Mouse (Mus musculus): ENCODE measurements around the gene Mtmr14. TPM values are rescaled to one million over a fixed set of nuclear protein-coding genes. Genes with fewer than 3 reads are reported as not detected.
A peak's percentile ranks its signal among the peaks of the same experiment; 100 is the strongest.

Mtmr14 gene
- polyA plus RNA-seq, 1 experiment, result 16.8 TPM

DNA sequence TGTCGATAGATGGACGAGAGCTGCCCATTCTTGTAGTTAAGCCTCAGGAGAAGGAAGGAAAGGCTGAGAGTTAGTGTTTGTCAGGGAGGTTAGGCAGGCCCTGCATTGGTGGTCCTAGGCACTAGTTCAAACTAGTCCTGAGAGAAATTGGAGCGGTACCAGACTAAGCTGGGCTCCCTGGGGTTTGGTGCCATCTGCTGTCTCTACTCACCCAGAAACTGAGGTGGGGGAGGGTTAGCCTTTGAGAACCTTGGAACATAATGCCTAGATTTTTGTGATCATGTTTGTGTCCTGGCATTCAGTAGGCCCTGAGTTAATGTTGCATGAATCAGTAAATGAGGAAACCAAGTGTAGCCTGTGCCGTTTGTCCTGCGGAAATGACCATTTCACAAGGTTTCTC, 70.5 kb downstream of the Mtmr14 start:
- H3K79me2 ChIP-seq (ENCODE audit: control insufficient read depth, insufficient read depth), result peaks cover 59% of the 10 kb centered on the region
- peaks cover 17% of the 10 kb centered on the region for H3K36me3 ChIP-seq (ENCODE audit: control insufficient read depth, insufficient read depth)
- H3K4me2 ChIP-seq (ENCODE audit: low read depth), result peak overlapping the region; percentile 93
- peak overlapping the region; percentile 90 for H3K4me3 ChIP-seq
- peak overlapping the region; percentile 75 for H3ac ChIP-seq (ENCODE audit: control insufficient read depth, insufficient read length)
- TF ChIP-seq MYOD1 (IDR thresholded peaks at IDR 0.05; ENCODE audit: control insufficient read depth in 1 of 3, insufficient read length in 2 of 3, low read depth in 2 of 3) (peak in 1 of 3 experiments; percentile 1), SRF (IDR thresholded peaks at IDR 0.05; ENCODE audit: control insufficient read depth, insufficient read length, low read depth) (no peak)
- H3K27me3 ChIP-seq (ENCODE audit: control insufficient read depth, insufficient read depth, insufficient read length), result peaks cover 8% of the 10 kb centered on the region

DNA sequence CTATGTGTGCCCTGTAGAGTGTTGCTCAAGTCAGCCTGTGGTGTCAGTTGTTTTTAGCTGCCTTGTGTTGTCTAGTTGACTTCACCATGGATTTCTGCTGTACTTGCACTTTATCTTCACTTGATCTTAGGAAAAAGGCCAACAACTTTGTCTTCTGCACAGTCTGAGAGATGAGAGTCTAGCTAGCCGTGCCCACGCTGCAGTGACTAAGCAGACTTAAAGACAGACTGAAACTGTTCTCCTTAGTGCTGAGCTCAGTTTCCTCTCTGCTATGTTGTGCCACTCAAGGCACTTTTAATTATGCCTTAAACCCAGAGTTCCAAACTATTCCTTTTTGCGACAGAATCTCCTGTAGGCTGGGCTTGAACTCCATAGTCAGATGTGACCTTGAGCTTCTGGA, 78.3 kb downstream of the Mtmr14 start:
- Histone ChIP-seq H3K4me3 (no peak overlapping the region), H3ac (ENCODE audit: control insufficient read depth, insufficient read length) (no peak overlapping the region), H3K4me2 (ENCODE audit: low read depth) (no peak overlapping the region), H3K27me3 (ENCODE audit: control insufficient read depth, insufficient read depth, insufficient read length) (no peaks in the 10 kb centered on the region), H3K79me2 (ENCODE audit: control insufficient read depth, insufficient read depth) (peaks cover 34% of the 10 kb centered on the region), H3K36me3 (ENCODE audit: control insufficient read depth, insufficient read depth) (peaks cover 74% of the 10 kb centered on the region)
- TF ChIP-seq USF1 (IDR thresholded peaks at IDR 0.05; ENCODE audit: low read depth) (no peak), TCF3 (IDR thresholded peaks at IDR 0.05; ENCODE audit: insufficient read length, low read depth) (no peak), E2F4 (IDR thresholded peaks at IDR 0.05; ENCODE audit: insufficient read depth) (no peak), POLR2AphosphoS2 (IDR thresholded peaks at IDR 0.05; ENCODE audit: insufficient read length, low read depth) (no peak), MYOG (IDR thresholded peaks at IDR 0.05; ENCODE audit: control insufficient read depth in 1 of 3, insufficient read depth in 1 of 3, insufficient read length in 2 of 3, low read depth in 2 of 3) (no peak), TCF12 (IDR thresholded peaks at IDR 0.05; ENCODE audit: insufficient read depth, poor library complexity, severe bottlenecking) (no peak), SRF (IDR thresholded peaks at IDR 0.05; ENCODE audit: control insufficient read depth, insufficient read length, low read depth) (no peak), CEBPB (IDR thresholded peaks at IDR 0.05; ENCODE audit: insufficient read depth, poor library complexity, severe bottlenecking) (no peak), MAX (IDR thresholded peaks at IDR 0.05; ENCODE audit: low read depth) (no peak)

DNA sequence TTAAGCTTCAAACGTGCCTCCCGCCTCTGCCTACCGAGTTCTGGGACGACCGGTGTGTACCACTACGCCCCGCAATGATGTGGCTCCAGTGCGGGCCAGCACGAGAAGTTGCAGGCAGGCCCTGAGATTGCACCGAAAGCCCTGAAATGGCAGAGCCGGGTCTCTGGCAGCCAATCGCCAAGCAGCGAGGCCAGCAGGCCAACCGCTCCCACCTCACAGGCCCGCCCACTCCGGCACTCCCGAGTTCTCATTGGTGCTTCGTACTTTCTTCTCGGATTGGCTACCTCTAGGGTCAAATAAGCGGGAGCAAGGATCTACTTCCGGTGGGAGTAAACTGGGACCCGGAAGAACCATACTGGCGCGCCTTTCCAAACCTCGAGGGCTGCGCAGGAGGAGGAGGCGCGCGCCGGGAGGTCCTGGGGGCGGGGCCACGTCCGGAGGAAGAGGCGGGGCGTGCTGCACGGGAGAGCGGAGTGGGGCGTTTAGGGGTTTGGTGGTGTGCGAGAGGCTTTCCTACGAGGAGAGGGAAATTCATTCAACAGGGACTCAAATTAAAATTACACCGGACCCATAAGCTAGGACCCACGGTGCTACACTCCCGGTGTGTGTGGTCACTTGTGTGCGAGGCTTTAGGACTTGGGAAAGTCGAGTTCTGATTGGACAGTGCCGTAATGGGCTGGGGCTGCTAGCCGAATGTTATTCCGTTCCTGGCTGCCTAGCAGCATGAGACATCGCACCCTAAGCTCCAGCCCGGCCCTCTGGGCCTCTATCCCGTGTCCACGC, 89.1 kb downstream of the Mtmr14 start, which contains the start of gene Ogg1:
Gene Ogg1 (plus strand): TSS at position 440 of the 783 bp plus-strand sequence.
- H3K27me3 ChIP-seq (ENCODE audit: control insufficient read depth, insufficient read depth, insufficient read length), result no peaks in the 10 kb centered on the region
- H3K36me3 ChIP-seq (ENCODE audit: control insufficient read depth, insufficient read depth), result peaks cover 34% of the 10 kb centered on the region
- peak; percentile 74 for TF ChIP-seq SRF (IDR thresholded peaks at IDR 0.05; ENCODE audit: control insufficient read depth, insufficient read length, low read depth)
- TF ChIP-seq E2F4 (IDR thresholded peaks at IDR 0.05; ENCODE audit: insufficient read depth), result peak; percentile 92
- TF ChIP-seq POLR2AphosphoS2 (IDR thresholded peaks at IDR 0.05; ENCODE audit: insufficient read length, low read depth), result peak; percentile 96
- peak in 1 of 3 experiments; percentile 0 for TF ChIP-seq MYOD1 (IDR thresholded peaks at IDR 0.05; ENCODE audit: control insufficient read depth in 1 of 3, insufficient read length in 2 of 3, low read depth in 2 of 3)
- no peak for TF ChIP-seq TCF3 (IDR thresholded peaks at IDR 0.05; ENCODE audit: insufficient read length, low read depth)
- TF ChIP-seq POLR2A (IDR thresholded peaks at IDR 0.05; ENCODE audit: insufficient read length, low read depth), result peak; percentile 94
- TF ChIP-seq MYOG (IDR thresholded peaks at IDR 0.05; ENCODE audit: control insufficient read depth in 1 of 3, insufficient read depth in 1 of 3, insufficient read length in 2 of 3, low read depth in 2 of 3), result no peak

DNA sequence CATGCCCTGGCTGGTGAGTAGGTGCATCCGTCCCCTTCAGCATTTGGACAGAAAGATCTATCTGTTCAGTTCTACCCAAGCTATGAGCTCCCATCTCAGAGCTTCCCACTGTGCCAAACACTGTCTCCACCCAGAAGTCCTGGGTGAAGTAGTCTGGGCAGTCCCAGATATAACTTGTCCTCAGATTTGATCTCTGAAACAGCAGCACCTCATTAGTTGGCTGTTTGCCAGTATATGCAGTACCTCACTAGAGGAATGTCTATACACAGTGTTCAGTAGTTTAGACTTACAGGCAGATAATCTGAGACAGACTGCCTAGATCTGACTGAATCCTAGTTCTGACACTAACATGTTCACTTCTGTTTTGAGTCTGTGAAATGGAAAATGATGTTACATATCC, 91.8 kb downstream of the Mtmr14 start:
- Histone ChIP-seq H3ac (ENCODE audit: control insufficient read depth, insufficient read length) (no peak overlapping the region), H3K4me2 (ENCODE audit: low read depth) (no peak overlapping the region), H3K27me3 (ENCODE audit: control insufficient read depth, insufficient read depth, insufficient read length) (no peaks in the 10 kb centered on the region), H3K79me2 (ENCODE audit: control insufficient read depth, insufficient read depth) (no peaks in the 10 kb centered on the region), H3K4me3 (no peak overlapping the region), H3K36me3 (ENCODE audit: control insufficient read depth, insufficient read depth) (peaks cover 20% of the 10 kb centered on the region)
- no peak for TF ChIP-seq E2F4 (IDR thresholded peaks at IDR 0.05; ENCODE audit: insufficient read depth)
- TF ChIP-seq REST (IDR thresholded peaks at IDR 0.05; ENCODE audit: insufficient read depth, insufficient read length), result no peak
- no peak for TF ChIP-seq TCF12 (IDR thresholded peaks at IDR 0.05; ENCODE audit: insufficient read depth, poor library complexity, severe bottlenecking)
- no peak for TF ChIP-seq USF1 (IDR thresholded peaks at IDR 0.05; ENCODE audit: low read depth)

More for the DNA sequence above, 89.1 kb downstream of the Mtmr14 start, which contains the start of gene Ogg1:
- Histone ChIP-seq H3ac (ENCODE audit: control insufficient read depth, insufficient read length) (peak within 1 kb of the TSS; percentile 49), H3K4me3 (peak within 1 kb of the TSS; percentile 42), H3K79me2 (ENCODE audit: control insufficient read depth, insufficient read depth) (no peaks in the 10 kb centered on the region), H3K4me2 (ENCODE audit: low read depth) (peak within 1 kb of the TSS; percentile 82)

DNA sequence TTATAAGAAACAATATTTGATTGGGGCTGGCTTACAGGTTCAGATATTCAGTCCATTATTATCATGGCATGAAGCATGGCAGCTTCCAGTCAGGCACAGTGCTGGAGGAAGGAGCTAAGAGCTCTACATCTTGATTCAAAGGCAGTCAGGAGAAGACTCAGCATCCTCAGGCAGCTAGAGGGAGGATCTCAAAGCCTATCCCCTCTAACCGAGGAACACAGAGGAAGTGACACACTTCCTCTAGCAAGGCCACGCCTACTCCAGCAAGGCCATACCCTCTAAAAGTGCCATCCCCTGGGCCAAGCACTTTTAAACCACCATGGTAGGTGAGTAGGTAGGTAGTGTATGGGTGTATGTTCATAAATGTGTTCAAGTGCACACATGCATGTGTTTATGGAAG, 92.9 kb downstream of the Mtmr14 start:
- no peak overlapping the region for H3K4me2 ChIP-seq (ENCODE audit: low read depth)
- H3ac ChIP-seq (ENCODE audit: control insufficient read depth, insufficient read length), result no peak overlapping the region
- no peaks in the 10 kb centered on the region for H3K27me3 ChIP-seq (ENCODE audit: control insufficient read depth, insufficient read depth, insufficient read length)
- TF ChIP-seq REST (IDR thresholded peaks at IDR 0.05; ENCODE audit: insufficient read depth, insufficient read length), result no peak
- TF ChIP-seq MAX (IDR thresholded peaks at IDR 0.05; ENCODE audit: low read depth), result no peak
- TF ChIP-seq MYOD1 (IDR thresholded peaks at IDR 0.05; ENCODE audit: control insufficient read depth in 1 of 3, insufficient read length in 2 of 3, low read depth in 2 of 3), result no peak
- TF ChIP-seq TCF12 (IDR thresholded peaks at IDR 0.05; ENCODE audit: insufficient read depth, poor library complexity, severe bottlenecking), result no peak
- no peak for TF ChIP-seq MYOG (IDR thresholded peaks at IDR 0.05; ENCODE audit: control insufficient read depth in 1 of 3, insufficient read depth in 1 of 3, insufficient read length in 2 of 3, low read depth in 2 of 3)
- TF ChIP-seq POLR2AphosphoS2 (IDR thresholded peaks at IDR 0.05; ENCODE audit: insufficient read length, low read depth), result no peak
- TF ChIP-seq E2F4 (IDR thresholded peaks at IDR 0.05; ENCODE audit: insufficient read depth), result no peak
- no peak for TF ChIP-seq SRF (IDR thresholded peaks at IDR 0.05; ENCODE audit: control insufficient read depth, insufficient read length, low read depth)
- no peak for TF ChIP-seq TCF3 (IDR thresholded peaks at IDR 0.05; ENCODE audit: insufficient read length, low read depth)
- no peak for TF ChIP-seq POLR2A (IDR thresholded peaks at IDR 0.05; ENCODE audit: insufficient read length, low read depth)
- no peak for TF ChIP-seq CEBPB (IDR thresholded peaks at IDR 0.05; ENCODE audit: insufficient read depth, poor library complexity, severe bottlenecking)
- TF ChIP-seq USF1 (IDR thresholded peaks at IDR 0.05; ENCODE audit: low read depth), result no peak
- peaks cover 8% of the 10 kb centered on the region for H3K36me3 ChIP-seq (ENCODE audit: control insufficient read depth, insufficient read depth)
- H3K4me3 ChIP-seq, result no peak overlapping the region
- no peaks in the 10 kb centered on the region for H3K79me2 ChIP-seq (ENCODE audit: control insufficient read depth, insufficient read depth)

Other genes starting within 250 kb of the Mtmr14 start
- gene Thumpd3, start 191.6 kb upstream of the Mtmr14 start, polyA plus RNA-seq (2012; fragmentation: generic; extraction: Trizol), result 22.9 TPM
- 21.8 TPM for gene Setd5, start 160.5 kb upstream of the Mtmr14 start, polyA plus RNA-seq (2012; fragmentation: generic; extraction: Trizol)
- gene Lhfpl4, start 42.5 kb upstream of the Mtmr14 start, polyA plus RNA-seq (2012; fragmentation: generic; extraction: Trizol), result 0.11 TPM
- 0.08 TPM for gene Cpne9, start 44.5 kb downstream of the Mtmr14 start, polyA plus RNA-seq (2012; fragmentation: generic; extraction: Trizol)
- 15.0 TPM for gene Brpf1, start 69.3 kb downstream of the Mtmr14 start, polyA plus RNA-seq (2012; fragmentation: generic; extraction: Trizol)
- gene Ogg1, start 89.1 kb downstream of the Mtmr14 start, polyA plus RNA-seq (2012; fragmentation: generic; extraction: Trizol), result 11.8 TPM
- gene Camk1, start 106.1 kb downstream of the Mtmr14 start, polyA plus RNA-seq (2012; fragmentation: generic; extraction: Trizol), result 44.5 TPM
- 32.1 TPM for gene Tada3, start 140.0 kb downstream of the Mtmr14 start, polyA plus RNA-seq (2012; fragmentation: generic; extraction: Trizol)
- 207 TPM for gene Arpc4, start 140.3 kb downstream of the Mtmr14 start, polyA plus RNA-seq (2012; fragmentation: generic; extraction: Trizol)
- gene Ttll3, start 151.4 kb downstream of the Mtmr14 start, polyA plus RNA-seq (2012; fragmentation: generic; extraction: Trizol), result 1.9 TPM
- 11.7 TPM for gene Rpusd3, start 181.5 kb downstream of the Mtmr14 start, polyA plus RNA-seq (2012; fragmentation: generic; extraction: Trizol)
- not detected for gene Cidec, start 197.9 kb downstream of the Mtmr14 start, polyA plus RNA-seq (2012; fragmentation: generic; extraction: Trizol)
- gene Jagn1, start 204.7 kb downstream of the Mtmr14 start, polyA plus RNA-seq (2012; fragmentation: generic; extraction: Trizol), result 92.7 TPM
- not detected for gene Il17re, start 220.6 kb downstream of the Mtmr14 start, polyA plus RNA-seq (2012; fragmentation: generic; extraction: Trizol)
- 73.0 TPM for gene Il17rc, start 233.6 kb downstream of the Mtmr14 start, polyA plus RNA-seq (2012; fragmentation: generic; extraction: Trizol)
- 78.2 TPM for gene Creld1, start 245.5 kb downstream of the Mtmr14 start, polyA plus RNA-seq (2012; fragmentation: generic; extraction: Trizol)